Mouse (Mus musculus): Measurements from ENCODE around the gene Psmb9.
A peak's percentile ranks its signal among the peaks of the same experiment; 100 is the strongest.

The Psmb9 gene

DNA sequence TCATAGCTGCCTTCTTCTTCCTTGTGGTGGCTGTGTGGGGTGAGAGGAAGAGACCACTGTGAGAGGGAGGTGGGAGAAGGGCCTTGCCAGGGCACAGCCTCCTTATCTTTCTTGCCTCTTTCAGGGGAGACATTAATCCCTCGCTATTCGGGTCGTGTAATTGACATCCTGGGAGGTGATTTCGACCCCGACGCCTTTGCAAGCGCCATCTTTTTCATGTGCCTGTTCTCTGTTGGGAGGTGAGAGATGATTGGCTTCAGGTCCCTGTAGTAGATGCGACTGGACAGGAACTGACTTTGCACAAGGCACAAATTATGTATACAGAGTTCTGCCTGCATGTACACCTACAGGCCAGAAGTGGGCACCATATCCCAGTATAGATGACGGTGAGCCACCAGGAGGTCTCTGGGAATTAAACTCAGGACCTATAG is 18.2 kb upstream of the Psmb9 start:
- peak; percentile 77 for DNase-seq (ENCODE audit: low read depth)

DNA sequence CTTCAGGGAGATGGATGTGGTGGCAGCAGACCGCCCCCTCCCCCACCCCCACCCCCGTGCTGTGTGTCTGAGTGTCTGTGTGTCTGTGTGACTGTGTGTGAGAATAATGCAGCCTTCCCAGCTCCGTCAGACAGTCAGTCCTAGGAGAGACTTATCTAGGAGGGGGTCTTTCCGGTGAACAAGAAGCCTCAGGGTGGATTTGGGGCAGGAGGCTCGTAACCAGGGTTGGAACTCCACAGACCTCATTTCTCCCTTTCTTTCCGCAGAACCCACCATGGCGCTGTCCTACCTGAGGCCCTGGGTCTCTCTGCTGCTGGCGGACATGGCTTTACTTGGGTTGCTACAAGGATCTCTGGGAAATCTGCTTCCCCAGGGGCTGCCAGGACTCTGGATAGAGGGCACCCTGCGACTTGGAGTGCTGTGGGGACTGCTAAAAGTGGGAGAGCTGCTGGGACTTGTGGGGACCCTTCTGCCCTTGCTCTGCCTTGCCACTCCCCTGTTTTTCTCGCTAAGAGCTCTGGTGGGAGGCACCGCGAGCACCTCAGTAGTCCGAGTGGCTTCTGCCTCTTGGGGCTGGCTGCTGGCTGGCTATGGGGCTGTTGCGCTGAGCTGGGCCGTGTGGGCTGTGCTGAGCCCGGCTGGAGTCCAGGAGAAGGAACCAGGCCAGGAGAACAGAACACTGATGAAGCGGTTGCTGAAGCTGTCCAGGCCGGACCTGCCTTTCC is 17.6 kb upstream of the Psmb9 start:
- DNase-seq (ENCODE audit: low read depth), result peak; percentile 56

DNA sequence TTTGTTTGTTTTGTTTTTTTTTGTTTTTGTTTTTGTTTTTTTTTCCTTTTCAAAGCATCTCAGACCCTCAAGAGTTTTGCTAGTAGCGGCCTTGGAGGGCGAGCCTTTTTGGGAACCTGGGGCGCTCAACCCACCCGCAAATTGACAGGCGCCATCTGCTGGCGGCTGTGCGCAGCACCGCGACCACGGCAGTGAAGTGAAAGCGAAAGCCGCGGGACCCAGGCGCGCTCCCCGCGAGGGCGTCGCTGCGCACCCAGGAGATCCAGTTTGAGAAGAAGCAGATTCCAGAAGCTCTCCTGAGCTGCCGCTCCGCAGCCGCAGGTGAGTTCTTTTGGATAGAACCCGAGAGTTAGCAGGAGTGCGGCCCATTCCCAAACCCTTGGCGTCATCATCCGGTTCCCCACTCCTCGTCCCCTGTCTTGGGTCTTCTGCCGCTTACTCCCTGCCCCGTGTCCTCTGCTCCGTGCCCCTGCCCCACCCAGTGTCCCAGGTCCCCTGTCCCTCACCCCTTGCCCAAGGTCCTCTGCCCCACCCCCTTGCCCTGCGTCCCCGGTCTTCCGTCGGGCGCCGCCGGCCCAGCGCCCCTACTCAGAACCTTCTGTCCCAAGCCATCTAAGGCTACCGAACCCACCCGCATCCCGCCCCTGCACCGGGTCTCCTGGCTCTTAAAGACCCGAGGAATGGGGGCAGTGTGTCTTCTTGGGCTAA is 16.9 kb upstream of the Psmb9 start:
- peak; percentile 96 for DNase-seq (ENCODE audit: low read depth)

DNA sequence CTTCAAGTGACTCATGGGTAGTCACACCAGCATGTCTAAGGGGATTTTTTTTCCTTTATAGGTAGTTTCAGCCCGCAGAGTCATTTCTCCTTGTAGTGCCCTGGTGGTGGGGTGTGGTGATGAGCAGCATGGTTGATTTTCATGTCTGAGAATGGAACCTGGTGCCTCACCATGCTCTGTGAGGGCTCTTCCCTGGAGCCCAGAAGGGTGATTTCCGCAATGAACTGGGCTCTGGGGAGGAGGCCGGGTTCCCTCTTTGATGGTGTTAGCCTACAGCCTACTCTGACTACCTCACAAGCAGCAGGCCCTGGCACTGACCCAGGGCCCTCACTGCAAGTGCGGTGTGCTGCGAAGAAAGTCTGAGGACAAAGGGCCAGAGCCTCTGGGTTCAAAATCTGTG is 15.9 kb upstream of the Psmb9 start, which contains the start of gene Tap2:
Gene Tap2, plus strand, starts transcription at position 84 of the 400 bp plus-strand sequence.
- DNase-seq (ENCODE audit: low read depth), result peak; percentile 63

DNA sequence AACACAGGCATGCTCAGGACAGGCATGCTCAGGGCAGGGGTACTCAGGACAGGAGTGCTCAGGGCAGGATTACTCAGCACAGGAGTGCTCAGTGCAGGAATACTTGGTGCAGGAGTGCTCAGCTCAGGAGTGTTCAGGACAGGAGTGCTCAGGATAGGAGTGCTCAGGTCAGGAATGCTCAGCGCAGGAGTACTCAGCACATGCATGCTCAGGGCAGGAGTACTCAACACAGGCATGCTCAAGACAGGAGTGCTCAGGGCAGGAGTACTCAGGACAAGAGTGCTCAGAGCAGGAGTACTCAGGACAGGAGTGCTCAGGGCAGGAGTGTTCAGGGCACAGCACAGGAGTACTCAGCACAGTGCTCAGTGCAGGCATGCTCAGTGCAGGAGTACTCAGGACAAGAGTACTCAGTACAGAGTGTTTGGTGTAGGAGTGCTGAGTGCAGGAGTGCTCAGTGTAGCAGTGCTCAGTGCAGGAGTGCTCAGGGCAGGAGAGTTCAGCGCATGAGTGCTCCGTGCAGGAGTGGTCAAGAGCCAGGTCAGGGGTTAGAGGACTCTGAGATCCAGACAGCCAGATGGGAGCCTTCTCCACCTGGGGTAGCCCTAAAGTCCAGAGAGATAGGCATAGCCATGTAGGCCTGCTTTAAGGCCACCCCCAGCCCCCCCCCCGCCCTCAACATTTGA is 15.3 kb upstream of the Psmb9 start:
- peak; percentile 28 for DNase-seq (ENCODE audit: low read depth)

DNA sequence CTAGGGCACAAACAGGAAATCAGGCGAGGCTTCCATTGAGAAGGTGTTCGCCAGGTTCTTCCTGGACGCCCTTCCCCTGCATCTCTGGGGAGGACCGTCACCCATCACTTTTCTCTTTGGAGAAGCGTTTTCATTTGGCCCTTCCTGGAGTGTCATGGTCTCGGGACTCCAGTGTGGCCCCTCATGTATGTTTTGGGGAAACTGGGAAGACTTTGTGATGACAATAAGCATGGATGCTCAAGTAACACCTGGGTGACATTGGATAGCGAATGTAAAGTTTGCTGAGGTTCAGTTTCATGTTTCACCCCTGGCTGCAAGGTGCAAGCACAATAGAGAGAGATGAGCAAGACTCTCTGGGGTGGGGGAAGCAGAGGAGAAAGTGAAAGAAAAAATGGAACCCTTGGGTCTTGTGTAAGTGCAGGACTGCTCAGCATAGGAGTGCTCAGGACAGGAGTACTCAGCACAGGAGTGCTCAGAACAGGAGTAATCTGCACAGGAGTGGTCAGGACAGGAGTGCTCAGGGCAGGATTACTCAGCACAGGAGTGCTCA is 14.0 kb upstream of the Psmb9 start:
- DNase-seq (ENCODE audit: low read depth), result peak; percentile 57

DNA sequence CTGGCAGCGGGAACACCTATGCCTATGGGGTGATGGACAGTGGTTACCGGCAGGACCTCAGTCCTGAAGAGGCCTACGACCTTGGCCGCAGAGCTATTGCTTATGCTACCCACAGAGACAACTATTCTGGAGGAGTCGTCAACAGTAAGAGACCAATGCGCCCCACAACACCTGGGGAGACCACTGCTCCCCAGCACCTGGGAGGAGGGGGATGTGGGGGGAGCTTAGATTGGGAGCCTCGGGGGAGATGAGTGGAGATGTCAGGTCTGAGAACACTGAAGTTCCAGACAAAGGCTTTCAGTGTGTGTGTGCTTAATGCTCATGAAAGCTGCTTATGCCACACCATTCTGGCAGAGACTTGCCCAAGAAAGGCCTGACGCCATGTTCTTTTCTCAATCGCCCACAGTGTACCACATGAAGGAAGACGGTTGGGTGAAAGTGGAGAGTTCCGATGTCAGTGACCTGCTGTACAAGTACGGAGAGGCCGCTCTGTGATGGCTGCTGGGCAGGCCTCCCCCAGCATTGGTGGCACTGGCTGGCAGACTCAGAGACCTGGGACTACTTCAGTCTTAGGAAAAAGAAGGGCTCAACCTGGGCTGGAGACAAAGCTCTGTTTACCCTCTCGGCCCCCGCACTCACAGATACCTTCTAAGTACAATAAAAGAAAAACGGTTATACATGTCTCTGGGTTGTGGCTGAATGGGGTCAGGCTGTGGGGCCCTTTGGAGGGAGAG is 13.4 kb upstream of the Psmb9 start:
- peak; percentile 51 for DNase-seq (ENCODE audit: low read depth)

DNA sequence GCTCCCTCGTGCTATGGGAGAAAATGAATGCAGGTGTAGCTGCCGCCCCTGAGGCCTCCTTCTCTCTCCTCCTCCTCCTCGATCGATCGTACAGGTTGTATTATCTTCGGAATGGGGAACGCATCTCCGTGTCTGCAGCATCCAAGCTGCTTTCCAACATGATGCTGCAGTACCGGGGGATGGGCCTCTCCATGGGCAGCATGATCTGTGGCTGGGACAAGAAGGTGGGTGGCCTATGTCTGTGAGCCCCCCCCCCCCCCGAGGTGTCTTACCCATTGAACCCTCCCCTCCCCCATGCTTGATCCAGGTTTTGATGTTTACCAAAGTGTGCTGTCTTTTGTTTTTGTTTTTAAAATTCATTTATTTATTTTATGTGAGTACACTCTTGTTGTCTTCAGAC is 12.5 kb upstream of the Psmb9 start:
- DNase-seq (ENCODE audit: low read depth), result no peak

DNA sequence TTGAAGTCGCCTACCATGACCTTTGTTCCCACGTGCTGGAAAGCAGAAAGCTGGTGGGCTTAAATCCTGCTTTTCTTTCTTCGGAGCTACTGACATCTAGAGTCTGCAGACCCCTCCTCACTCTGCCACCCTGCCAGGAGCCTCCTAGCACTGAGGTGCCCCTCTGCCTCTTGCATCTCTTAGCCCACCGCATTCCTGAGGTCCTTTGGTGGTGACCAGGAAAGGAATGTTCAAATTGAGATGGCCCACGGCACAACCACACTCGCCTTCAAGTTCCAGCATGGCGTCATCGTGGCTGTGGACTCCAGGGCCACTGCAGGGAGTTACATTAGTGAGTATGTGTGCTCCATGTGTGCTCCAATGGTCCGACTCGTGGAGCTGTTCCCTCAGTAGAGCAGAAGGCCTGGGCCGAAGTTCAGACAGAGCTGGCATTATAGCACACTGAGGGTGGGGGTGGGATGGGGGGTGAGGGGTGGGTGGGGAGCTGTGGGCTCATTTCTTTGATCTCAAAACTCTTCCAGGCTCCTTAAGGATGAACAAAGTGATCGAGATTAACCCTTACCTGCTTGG is 11.6 kb upstream of the Psmb9 start:
- no peak for DNase-seq (ENCODE audit: low read depth)

DNA sequence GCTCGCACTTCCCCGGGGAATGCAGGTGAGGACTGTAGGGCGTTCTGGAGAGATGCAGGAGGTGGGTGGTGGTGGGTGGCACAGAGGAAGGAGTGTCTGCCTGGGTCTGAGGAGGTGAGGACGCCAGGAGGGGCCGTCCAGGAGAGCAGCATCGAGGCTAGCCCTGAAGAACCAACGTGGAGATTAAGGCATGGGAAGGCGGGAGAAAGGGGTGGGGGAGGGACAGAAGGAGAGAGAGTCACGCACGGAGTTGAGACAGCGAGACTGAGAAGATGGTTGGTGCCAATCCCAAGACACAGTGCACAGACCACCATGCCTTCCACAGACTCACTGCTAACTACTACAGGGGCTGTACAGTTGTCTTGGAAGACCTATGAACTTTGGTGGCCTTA is 11.0 kb upstream of the Psmb9 start:
- DNase-seq (ENCODE audit: low read depth), result no peak

DNA sequence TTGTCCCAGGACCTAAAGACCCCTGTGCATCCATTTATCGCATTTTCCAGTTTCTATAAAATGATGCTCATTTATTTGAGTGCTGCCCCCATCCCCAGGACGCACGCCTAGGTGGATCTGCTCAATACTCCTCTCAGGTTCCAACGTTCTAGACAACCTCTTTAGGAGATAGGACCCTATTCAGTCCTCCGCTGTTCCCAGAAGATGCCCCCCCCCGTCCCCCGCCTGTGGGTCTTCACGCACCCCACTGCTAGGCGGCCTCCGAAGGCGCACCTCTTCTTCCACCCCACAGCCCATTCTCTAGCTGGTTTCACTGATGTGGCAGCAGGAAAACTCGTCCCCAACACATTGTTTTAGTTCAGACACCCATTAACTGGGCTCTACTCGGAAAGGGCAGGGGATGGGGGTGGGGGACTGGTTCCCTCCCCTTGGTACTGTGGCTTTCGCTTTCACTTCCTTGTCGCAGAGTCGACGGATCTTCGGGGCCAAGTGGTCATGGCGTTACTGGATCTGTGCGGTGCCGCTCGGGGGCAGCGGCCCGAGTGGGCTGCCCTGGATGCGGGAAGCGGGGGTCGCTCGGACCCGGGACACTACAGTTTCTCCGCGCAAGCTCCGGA is 10.4 kb upstream of the Psmb9 start:
- DNase-seq (ENCODE audit: low read depth), result peak; percentile 85

DNA sequence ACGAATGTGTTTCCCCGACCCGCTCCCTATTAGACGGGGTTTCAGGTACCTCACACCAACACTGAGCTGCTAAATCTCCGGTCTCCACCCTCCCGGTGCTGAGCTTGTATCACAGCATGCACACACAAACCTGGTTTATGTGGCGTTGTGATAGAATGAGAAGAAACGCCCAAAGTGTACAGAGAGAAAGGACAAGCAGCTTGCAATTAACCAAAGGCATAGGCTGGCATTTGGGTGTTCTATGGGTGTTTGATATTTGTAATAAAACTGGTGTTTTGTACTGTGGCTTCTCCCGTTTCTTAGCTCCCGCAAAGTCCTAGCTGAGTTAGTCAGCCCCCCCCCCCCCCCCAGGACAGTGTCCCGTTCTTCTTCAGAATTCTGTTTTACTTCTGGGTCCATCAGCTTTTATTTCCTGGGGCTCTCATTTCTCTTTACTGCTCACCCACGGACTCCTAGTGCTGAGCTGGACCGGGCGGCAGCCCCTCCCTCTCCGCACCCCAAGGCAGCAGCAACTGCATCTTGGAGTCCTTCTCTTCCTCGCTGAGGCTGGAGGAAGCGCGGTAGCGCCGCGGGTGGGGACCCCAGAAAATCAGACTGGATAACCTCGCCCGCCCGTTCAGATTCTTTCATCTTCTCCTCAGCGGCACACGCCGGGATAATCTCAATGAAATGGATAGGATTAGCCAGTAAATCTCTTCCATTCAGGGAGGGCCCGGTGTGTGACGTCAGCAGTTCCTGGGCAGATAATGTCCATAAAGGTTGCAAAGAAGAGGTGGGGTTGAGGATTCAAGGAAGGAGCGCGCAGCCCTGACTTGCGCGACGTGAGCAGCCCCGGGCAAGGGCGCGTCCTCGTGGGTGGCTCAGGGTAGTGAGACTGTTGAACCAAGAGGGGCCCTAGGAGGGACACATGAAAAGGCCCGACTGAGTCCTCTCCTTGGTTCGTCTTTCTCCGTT is 9.7 kb upstream of the Psmb9 start, which contains the start of gene Psmb8:
Gene Psmb8, plus strand, starts transcription at position 781 of the 954 bp plus-strand sequence.
- peak; percentile 85 for DNase-seq (ENCODE audit: low read depth)

DNA sequence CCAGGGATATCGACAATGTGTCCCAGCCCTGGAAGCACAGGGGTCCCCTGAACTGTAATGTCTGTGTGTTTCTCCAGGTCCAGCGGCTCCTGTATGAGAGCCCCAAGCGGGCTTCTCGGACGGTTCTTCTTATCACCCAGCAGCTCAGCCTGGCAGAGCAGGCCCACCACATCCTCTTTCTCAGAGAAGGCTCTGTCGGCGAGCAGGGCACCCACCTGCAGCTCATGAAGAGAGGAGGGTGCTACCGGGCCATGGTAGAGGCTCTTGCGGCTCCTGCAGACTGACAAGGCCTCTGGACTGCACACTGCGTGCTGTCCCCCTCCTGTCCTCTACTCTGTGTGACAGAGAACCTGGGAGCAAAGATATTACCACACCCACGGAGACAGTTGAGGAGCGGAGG is 8.9 kb upstream of the Psmb9 start:
- DNase-seq (ENCODE audit: low read depth), result peak; percentile 86

DNA sequence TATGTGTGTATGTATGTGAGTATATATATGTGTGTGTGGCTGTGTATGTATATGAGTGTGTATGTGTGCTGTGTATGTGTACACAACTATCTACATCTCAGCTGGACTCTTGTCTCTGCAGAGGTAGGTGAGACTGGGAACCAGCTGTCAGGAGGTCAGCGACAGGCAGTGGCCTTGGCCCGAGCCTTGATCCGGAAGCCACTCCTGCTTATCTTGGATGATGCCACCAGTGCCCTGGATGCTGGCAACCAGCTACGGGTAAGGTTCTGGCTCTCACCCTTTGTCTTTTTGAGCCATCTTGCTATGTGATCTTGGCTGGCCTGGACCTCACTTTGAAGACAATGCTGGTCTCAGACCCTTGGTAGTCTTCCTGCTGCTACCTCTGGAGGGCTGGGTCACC is 7.2 kb upstream of the Psmb9 start:
- DNase-seq (ENCODE audit: low read depth), result no peak

DNA sequence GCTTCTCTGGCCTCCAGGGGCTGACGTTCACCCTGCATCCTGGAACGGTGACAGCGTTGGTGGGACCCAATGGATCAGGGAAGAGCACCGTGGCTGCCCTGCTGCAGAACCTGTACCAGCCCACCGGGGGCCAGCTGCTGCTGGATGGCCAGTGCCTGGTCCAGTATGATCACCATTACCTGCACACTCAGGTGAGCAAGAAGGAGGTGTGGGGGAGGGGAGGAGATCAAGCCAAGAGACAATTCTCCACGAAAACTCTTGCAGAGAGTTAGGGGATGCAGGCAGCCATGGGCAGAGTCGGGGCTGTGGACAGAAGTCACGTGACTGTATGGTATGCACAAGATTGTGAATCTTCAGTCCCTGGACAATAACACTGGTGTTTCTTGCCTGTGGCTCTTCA is 5.9 kb upstream of the Psmb9 start:
- DNase-seq (ENCODE audit: low read depth), result no peak

DNA sequence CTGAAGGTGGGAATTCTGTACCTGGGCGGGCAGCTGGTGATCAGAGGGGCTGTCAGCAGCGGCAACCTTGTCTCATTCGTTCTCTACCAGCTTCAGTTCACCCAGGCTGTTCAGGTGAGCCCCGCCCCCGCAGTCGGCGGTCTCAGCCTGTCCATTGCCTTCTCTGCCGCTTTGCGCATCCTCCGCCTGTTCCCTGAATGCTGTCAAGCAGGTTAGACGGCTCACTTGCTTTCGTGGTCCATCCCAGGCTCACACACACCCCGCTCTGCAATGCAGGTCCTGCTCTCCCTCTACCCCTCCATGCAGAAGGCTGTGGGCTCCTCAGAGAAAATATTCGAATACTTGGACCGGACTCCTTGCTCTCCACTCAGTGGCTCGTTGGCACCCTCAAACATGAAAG is 5.3 kb upstream of the Psmb9 start:
- no peak for DNase-seq (ENCODE audit: low read depth)

DNA sequence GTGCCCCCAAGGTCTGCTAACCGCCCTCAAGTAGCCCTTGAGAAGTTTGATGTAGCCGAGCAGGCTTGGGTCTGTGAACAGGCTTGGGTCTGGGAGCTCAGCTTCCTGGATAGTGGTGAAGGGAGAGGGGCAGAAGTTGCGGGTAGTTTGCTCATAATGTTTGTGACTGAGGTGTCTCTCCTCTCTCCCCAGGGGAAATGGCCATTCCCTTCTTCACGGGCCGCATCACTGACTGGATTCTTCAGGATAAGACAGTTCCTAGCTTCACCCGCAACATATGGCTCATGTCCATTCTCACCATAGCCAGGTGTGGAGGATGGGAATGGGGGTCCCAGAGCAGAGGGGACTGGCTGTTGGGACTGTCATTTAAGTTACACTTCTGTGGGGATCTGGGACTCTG is 1.4 kb upstream of the Psmb9 start:
- DNase-seq (ENCODE audit: low read depth), result no peak

DNA sequence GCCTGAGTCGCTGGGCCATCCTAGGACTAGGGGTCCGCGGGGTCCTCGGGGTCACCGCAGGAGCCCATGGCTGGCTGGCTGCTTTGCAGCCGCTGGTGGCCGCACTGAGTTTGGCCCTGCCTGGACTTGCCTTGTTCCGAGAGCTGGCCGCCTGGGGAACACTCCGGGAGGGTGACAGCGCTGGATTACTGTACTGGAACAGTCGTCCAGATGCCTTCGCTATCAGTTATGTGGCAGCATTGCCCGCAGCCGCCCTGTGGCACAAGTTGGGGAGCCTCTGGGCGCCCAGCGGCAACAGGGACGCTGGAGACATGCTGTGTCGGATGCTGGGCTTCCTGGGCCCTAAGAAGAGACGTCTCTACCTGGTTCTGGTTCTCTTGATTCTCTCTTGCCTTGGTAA is 446 bp upstream of the Psmb9 start:
- peak; percentile 61 for DNase-seq (ENCODE audit: low read depth)

DNA sequence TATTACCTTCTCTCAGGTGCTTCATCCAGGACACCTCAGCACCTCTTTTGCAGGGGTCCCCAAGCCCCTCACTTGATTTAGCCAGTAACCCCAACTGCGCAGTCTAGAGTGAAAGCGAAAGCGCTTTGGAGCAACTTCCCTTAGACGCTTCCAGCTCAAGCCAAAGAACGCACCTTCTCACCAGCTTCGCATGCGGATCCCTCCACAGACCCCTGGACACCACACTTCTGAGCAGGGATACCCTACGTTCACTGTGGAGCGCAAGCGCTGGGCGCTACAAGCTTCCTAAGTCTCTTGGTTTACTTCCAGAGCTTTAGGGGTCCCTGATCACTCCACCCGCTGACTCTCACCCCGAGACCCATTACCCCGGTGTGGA is 691 bp downstream of the Psmb9 start:
- no peak for DNase-seq (ENCODE audit: low read depth)

DNA sequence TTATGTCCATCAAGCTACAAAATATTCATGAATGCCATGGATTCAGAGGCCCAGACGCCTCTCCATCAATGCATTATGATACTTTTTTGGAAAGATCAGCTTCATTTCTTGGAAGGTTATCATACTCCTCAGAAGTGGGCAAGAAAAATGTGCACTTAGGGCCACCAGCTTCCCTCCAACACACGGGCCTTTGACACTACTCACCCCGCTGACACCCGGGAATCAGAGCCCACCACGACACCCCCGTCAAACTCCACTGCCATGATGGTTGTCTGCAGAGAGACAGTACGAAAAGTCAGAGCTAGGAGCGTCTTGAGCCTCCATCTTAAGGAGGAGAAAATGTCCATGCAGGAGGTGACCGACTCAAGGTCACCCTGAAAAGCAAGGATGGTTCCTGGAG is 2.0 kb downstream of the Psmb9 start:
- no peak for DNase-seq (ENCODE audit: low read depth)

Data from naive thymus-derived CD4-positive, alpha-beta T cell, adult 2 months (primary cell).